Mouse (Mus musculus): ENCODE measurements around the gene Kmt5b. TPM values are rescaled to one million over a fixed set of nuclear protein-coding genes. Genes with fewer than 3 reads are reported as not detected.

Kmt5b gene
- polyA plus RNA-seq, 1 experiment from 2014 or later, result 30.4 TPM

DNA sequence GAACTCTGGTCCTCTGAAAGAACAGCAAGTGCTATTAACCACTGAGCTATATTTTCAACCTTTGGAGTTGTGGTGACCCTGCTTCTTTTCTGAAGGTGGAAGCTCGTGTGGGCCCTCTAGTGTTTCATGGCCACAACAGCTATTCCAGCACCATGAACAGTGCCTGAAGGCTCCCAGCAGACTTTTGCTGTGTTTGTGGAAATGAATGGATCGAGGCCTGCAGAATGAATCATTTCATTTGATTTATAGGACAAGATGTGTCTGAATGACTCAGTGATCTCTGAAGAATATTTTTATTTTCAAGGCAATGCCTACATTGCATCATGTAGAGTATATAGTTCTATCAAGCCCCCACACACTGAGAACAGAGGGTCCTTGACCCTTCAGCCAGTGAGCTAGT, 6.9 kb downstream of the Kmt5b start:
- no peak overlapping the region for H3K27ac ChIP-seq
- peaks cover 19% of the 10 kb centered on the region for H3K36me3 ChIP-seq
- no peak overlapping the region for H3K9ac ChIP-seq
- H3K4me3 ChIP-seq, result no peak overlapping the region
- no peak for ATAC-seq (ENCODE audit: low FRiP score, low read depth)
- H3K27me3 ChIP-seq, result no peaks in the 10 kb centered on the region
- H3K9me3 ChIP-seq, result no peaks in the 10 kb centered on the region
- H3K4me2 ChIP-seq (replicated peaks), result no peak overlapping the region
- WGBS, result 62% methylated on average over 2 of the region's 2 CpGs
- peaks cover 15% of the 10 kb centered on the region for H3K4me1 ChIP-seq

- no peak overlapping the region for H3K4me3 ChIP-seq
- peaks cover 35% of the 10 kb centered on the region for H3K36me3 ChIP-seq
- no peak for ATAC-seq (ENCODE audit: low FRiP score, low read depth)
- H3K27ac ChIP-seq, result no peak overlapping the region
- 89% methylated on average over 8 of the region's 8 CpGs for WGBS
- H3K27me3 ChIP-seq, result no peaks in the 10 kb centered on the region
- no peak overlapping the region for H3K4me2 ChIP-seq (replicated peaks)
- H3K9ac ChIP-seq, result no peak overlapping the region
- H3K4me1 ChIP-seq, result no peaks in the 10 kb centered on the region
- H3K9me3 ChIP-seq, result no peaks in the 10 kb centered on the region
Observed at GRCm38 (mm10) chr19:3778713-3779112, 11.5 kb downstream of the Kmt5b start.

DNA sequence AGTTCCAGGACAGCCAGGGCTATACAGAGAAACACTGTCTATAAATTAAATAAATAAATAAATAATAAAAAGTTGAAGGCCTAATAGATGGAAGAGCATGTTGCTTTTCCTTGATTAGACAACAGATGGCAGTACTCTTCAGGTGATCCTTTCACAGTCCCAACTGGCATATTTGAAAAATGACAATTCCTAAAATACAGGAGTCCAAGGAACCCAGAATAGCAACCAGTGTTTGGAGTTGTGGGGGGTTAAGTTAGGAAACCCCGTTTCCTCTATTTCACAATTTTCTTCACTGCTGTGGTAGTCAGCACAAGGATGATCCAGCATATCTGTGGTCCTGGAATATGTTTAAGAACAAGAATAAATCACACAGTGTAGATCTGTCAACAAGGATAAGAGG, 22.9 kb downstream of the Kmt5b start:
- Histone ChIP-seq H3K9me3 (no peaks in the 10 kb centered on the region), H3K4me3 (no peak overlapping the region), H3K27ac (no peak overlapping the region), H3K36me3 (peaks cover 82% of the 10 kb centered on the region), H3K4me2 (replicated peaks) (no peak overlapping the region), H3K4me1 (no peaks in the 10 kb centered on the region), H3K27me3 (no peaks in the 10 kb centered on the region), H3K9ac (no peak overlapping the region)
- no peak for ATAC-seq (ENCODE audit: low FRiP score, low read depth)
- 92% methylated on average over 1 of the region's 1 CpGs for WGBS

DNA sequence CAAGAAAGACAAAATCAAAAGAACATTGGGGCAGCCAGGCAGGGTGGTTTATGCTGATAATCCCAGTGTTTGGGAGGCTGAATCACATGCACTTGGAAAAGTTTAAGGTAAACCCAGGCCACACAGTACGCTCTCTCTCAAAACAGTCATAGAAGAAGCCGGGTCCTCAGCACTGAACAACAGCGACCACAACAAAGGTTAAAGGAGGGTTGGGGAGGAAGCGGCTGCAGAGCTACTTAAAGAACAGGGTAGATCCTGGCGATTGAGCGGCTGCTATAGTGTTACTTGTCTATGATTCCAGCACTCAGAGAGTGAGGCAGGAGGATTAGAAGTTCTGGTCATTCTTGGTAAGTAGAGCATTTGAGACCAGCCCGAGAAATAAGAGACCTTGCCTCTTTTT, 38.3 kb downstream of the Kmt5b start:
- Histone ChIP-seq H3K4me1 (no peaks in the 10 kb centered on the region), H3K27me3 (no peaks in the 10 kb centered on the region), H3K9me3 (no peaks in the 10 kb centered on the region), H3K27ac (no peak overlapping the region), H3K9ac (no peak overlapping the region), H3K4me2 (replicated peaks) (no peak overlapping the region), H3K36me3 (peaks cover 96% of the 10 kb centered on the region), H3K4me3 (no peak overlapping the region)
- WGBS, result 91% methylated on average over 7 of the region's 7 CpGs
- ATAC-seq (ENCODE audit: low FRiP score, low read depth), result no peak

DNA sequence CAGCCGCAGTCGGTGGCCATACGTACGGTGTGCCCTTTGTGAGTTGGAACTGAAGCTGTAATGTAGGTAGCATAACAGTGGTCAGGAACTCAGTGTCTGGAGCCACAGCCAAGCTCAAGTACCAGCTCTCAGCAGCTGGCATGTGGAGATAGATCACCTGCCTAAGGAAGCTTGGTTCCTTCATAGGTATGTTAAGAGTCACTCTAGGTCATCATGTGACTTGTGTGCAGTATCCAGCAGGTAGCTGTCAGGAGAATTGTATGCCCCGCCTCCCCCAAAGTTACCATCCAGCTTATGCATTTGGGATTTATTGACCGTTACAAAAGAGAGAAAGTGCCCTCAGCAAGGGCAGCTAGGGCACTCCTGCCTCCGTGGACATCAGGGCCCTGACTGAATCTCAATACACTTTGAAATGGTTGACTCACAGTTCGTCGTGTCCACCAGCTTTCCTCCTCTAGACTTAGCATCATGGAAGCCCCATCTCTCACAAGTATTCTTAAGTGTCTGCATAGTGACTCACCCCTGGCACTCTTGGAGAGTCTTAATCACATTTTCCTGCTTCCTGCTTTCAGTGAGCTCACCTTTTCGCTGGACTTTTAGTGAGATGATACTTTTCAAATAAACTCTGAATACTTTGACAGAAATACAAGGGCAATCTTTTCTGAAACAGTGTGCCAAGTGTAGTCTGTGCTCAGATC, 43.5 kb downstream of the Kmt5b start:
- Histone ChIP-seq H3K4me1 (no peaks in the 10 kb centered on the region), H3K27me3 (no peaks in the 10 kb centered on the region), H3K36me3 (peaks cover 92% of the 10 kb centered on the region), H3K4me3 (no peak overlapping the region), H3K27ac (no peak overlapping the region), H3K4me2 (replicated peaks) (no peak overlapping the region), H3K9me3 (no peaks in the 10 kb centered on the region), H3K9ac (no peak overlapping the region)
- no peak for ATAC-seq (ENCODE audit: low FRiP score, low read depth)
- WGBS, result 94% methylated on average over 10 of the region's 10 CpGs

GRCm38 (mm10) chr19:3814461-3814860, 47.2 kb downstream of the Kmt5b start:
- no peaks in the 10 kb centered on the region for H3K4me1 ChIP-seq
- 88% methylated on average over 10 of the region's 10 CpGs for WGBS
- no peak overlapping the region for H3K4me2 ChIP-seq (replicated peaks)
- H3K27me3 ChIP-seq, result no peaks in the 10 kb centered on the region
- no peak for ATAC-seq (ENCODE audit: low FRiP score, low read depth)
- peaks cover 65% of the 10 kb centered on the region for H3K36me3 ChIP-seq
- H3K27ac ChIP-seq, result no peak overlapping the region
- H3K9ac ChIP-seq, result no peak overlapping the region
- H3K9me3 ChIP-seq, result no peaks in the 10 kb centered on the region
- no peak overlapping the region for H3K4me3 ChIP-seq

DNA sequence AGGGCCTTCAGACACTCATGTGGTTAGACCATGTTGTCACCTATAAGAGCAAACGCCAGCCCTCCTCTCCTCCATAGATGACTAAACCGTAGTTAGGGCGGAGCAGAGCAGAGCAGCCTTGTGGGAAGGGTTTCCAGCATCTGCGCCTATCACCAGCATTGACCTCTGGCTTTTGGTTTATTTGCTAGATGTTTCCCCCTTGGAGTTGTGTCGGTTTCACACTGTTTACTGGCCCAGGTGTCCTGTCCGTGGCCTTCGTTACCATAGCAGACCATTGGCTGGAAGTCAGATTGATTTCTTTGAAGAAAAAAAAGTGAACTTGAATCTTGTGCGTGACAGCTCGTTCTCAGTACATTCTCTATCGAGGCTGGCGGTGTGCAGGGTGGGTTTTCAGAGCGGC, 48.6 kb downstream of the Kmt5b start:
- H3K9ac ChIP-seq, result no peak overlapping the region
- ATAC-seq (ENCODE audit: low FRiP score, low read depth), result no peak
- 82% methylated on average over 12 of the region's 12 CpGs for WGBS
- no peaks in the 10 kb centered on the region for H3K4me1 ChIP-seq
- H3K27me3 ChIP-seq, result no peaks in the 10 kb centered on the region
- peaks cover 52% of the 10 kb centered on the region for H3K36me3 ChIP-seq
- H3K4me2 ChIP-seq (replicated peaks), result no peak overlapping the region
- no peak overlapping the region for H3K27ac ChIP-seq
- no peak overlapping the region for H3K4me3 ChIP-seq
- H3K9me3 ChIP-seq, result no peaks in the 10 kb centered on the region

- H3K9ac ChIP-seq, result no peak overlapping the region
- 75% methylated on average over 2 of the region's 2 CpGs for WGBS
- H3K9me3 ChIP-seq, result no peaks in the 10 kb centered on the region
- peaks cover 26% of the 10 kb centered on the region for H3K36me3 ChIP-seq
- H3K27me3 ChIP-seq, result no peaks in the 10 kb centered on the region
- no peak overlapping the region for H3K27ac ChIP-seq
- no peak overlapping the region for H3K4me3 ChIP-seq
- no peak for ATAC-seq (ENCODE audit: low FRiP score, low read depth)
- no peaks in the 10 kb centered on the region for H3K4me1 ChIP-seq
- no peak overlapping the region for H3K4me2 ChIP-seq (replicated peaks)
Observed at GRCm38 (mm10) chr19:3819080-3819479, 51.9 kb downstream of the Kmt5b start.

DNA sequence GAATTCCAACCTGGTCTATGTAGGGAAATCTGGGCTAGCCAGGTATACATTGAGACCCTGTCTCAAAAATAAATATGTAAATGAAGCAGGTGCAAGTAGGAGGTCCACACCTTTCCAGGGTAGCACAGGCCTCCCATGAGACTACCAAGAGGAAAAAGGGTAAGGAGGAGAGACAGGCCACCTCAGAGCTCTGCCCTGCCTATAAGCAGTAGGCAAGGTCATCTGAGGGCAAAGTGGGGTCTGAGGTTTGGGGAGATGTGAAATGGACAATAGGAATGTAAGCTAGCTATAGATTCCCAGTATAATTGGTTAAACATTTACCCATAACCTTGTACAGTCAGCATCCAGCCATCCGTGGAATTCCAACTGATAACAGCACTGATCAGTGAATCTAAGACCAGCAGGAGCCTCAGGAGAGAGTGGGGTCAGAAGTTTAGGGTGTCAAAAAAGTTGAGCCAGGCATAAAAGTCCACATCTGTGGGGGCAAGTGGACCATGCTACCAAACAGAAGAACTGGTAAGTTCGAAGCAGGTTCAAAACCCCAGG, 52.8 kb downstream of the Kmt5b start:
- no peak overlapping the region for H3K27ac ChIP-seq
- H3K27me3 ChIP-seq, result no peaks in the 10 kb centered on the region
- no peaks in the 10 kb centered on the region for H3K4me1 ChIP-seq
- H3K4me2 ChIP-seq (replicated peaks), result no peak overlapping the region
- peaks cover 17% of the 10 kb centered on the region for H3K36me3 ChIP-seq
- H3K9me3 ChIP-seq, result no peaks in the 10 kb centered on the region
- ATAC-seq (ENCODE audit: low FRiP score, low read depth), result no peak
- 90% methylated on average over 2 of the region's 2 CpGs for WGBS
- no peak overlapping the region for H3K4me3 ChIP-seq
- no peak overlapping the region for H3K9ac ChIP-seq

- Histone ChIP-seq H3K36me3 (no peaks in the 10 kb centered on the region), H3K4me1 (no peaks in the 10 kb centered on the region), H3K9me3 (no peaks in the 10 kb centered on the region), H3K4me3 (no peak overlapping the region), H3K4me2 (replicated peaks) (no peak overlapping the region), H3K27ac (no peak overlapping the region), H3K27me3 (no peaks in the 10 kb centered on the region), H3K9ac (no peak overlapping the region)
- ATAC-seq (ENCODE audit: low FRiP score, low read depth), result no peak
Observed at GRCm38 (mm10) chr19:3825044-3825443, 57.8 kb downstream of the Kmt5b start.

DNA sequence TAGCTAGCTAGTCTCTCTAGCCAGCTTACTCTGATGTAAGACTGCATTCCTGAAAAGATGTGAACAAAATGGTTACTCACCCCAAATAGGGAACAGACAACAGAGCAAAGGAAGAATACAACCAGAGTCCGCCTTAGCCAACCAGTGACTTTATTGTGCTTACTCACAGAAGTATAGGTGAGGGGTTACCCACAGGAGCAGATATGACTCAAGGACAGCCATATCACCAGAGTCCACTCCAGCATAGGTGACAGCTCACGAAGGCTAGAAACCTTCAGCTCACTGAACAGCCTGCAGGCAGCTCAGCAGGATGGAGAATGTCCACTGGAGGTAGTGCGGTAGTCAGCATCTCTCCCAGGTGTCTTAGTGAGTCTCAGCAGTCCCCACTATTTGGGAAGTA, 62.6 kb downstream of the Kmt5b start:
- ATAC-seq (ENCODE audit: low FRiP score, low read depth), result no peak
- no peak overlapping the region for H3K9ac ChIP-seq
- H3K4me3 ChIP-seq, result no peak overlapping the region
- H3K27me3 ChIP-seq, result no peaks in the 10 kb centered on the region
- H3K36me3 ChIP-seq, result no peaks in the 10 kb centered on the region
- WGBS, result 89% methylated on average over 3 of the region's 3 CpGs
- no peak overlapping the region for H3K27ac ChIP-seq
- H3K4me1 ChIP-seq, result no peaks in the 10 kb centered on the region
- H3K4me2 ChIP-seq (replicated peaks), result no peak overlapping the region
- H3K9me3 ChIP-seq, result no peaks in the 10 kb centered on the region

DNA sequence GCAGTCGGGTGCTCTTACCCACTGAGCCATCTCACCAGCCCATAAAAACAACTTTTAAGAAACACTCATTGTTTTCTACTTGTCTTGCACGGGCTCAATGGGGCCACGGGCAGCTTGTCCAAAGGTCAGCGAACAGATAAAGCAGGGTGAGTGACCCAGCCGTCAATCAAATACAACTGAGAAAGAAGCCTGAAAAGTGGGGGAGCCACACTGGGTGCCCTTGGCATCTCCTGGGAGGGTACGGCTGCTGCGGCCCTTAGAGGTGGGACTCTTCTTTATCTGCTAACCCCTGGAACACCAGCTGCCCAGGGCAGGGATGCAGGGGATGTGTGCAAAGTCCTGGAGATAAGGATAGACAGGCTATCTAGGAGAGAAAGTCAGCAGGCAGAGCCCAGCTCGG, 64.5 kb downstream of the Kmt5b start:
- H3K4me3 ChIP-seq, result no peak overlapping the region
- H3K4me2 ChIP-seq (replicated peaks), result no peak overlapping the region
- no peaks in the 10 kb centered on the region for H3K36me3 ChIP-seq
- H3K27ac ChIP-seq, result no peak overlapping the region
- WGBS, result 82% methylated on average over 8 of the region's 8 CpGs
- ATAC-seq (ENCODE audit: low FRiP score, low read depth), result no peak
- no peak overlapping the region for H3K9ac ChIP-seq
- H3K4me1 ChIP-seq, result no peaks in the 10 kb centered on the region
- H3K27me3 ChIP-seq, result no peaks in the 10 kb centered on the region
- H3K9me3 ChIP-seq, result no peaks in the 10 kb centered on the region

GRCm38 (mm10) chr19:3832851-3833353, 65.7 kb downstream of the Kmt5b start:
- no peak for ATAC-seq (ENCODE audit: low FRiP score, low read depth)
- Histone ChIP-seq H3K9ac (no peak overlapping the region), H3K4me1 (no peaks in the 10 kb centered on the region), H3K4me2 (replicated peaks) (no peak overlapping the region), H3K27me3 (no peaks in the 10 kb centered on the region), H3K9me3 (no peaks in the 10 kb centered on the region), H3K4me3 (no peak overlapping the region), H3K27ac (no peak overlapping the region), H3K36me3 (no peaks in the 10 kb centered on the region)
- WGBS, result 69% methylated on average over 4 of the region's 4 CpGs
